Mouse (Mus musculus): ENCODE results near the gene Zc2hc1c. TPM values are rescaled to one million over a fixed set of nuclear protein-coding genes. Genes with fewer than 3 reads are reported as not detected.

The Zc2hc1c gene
- polyA plus RNA-seq, 1 experiment, result 0.75 TPM

GRCm38 (mm10) chr12:85341131-85341530, 52.7 kb downstream of the Zc2hc1c start:
- Histone ChIP-seq H3ac (ENCODE audit: control insufficient read depth, insufficient read length, low read depth) (no peak overlapping the region), H3K79me2 (ENCODE audit: control insufficient read depth, insufficient read depth) (peaks cover 41% of the 10 kb centered on the region), H3K79me3 (ENCODE audit: low read depth) (peaks cover 9% of the 10 kb centered on the region), H3K4me3 (ENCODE audit: insufficient read depth, poor library complexity, severe bottlenecking) (no peak overlapping the region), H3K36me3 (ENCODE audit: control insufficient read depth, insufficient read depth) (peaks cover 25% of the 10 kb centered on the region), H3K27me3 (ENCODE audit: control insufficient read depth, insufficient read depth, insufficient read length) (no peaks in the 10 kb centered on the region)
- TF ChIP-seq MYOG (IDR thresholded peaks at IDR 0.05; ENCODE audit: control insufficient read depth, extremely low read depth, insufficient read length), result no peak
- no peak for TF ChIP-seq CEBPB (IDR thresholded peaks at IDR 0.05; ENCODE audit: low read depth)
- TF ChIP-seq USF1 (IDR thresholded peaks at IDR 0.05; ENCODE audit: low read depth), result no peak
- no peak for TF ChIP-seq MAX (IDR thresholded peaks at IDR 0.05)
- no peak for TF ChIP-seq CTCF (IDR thresholded peaks at IDR 0.05; ENCODE audit: control insufficient read depth, insufficient read depth, insufficient read length)
- TF ChIP-seq FOSL1 (IDR thresholded peaks at IDR 0.05; ENCODE audit: insufficient read depth, low read length, poor library complexity, severe bottlenecking), result no peak
- TF ChIP-seq MYOD1 (IDR thresholded peaks at IDR 0.05; ENCODE audit: control insufficient read depth, insufficient read length, low read depth), result no peak

DNA sequence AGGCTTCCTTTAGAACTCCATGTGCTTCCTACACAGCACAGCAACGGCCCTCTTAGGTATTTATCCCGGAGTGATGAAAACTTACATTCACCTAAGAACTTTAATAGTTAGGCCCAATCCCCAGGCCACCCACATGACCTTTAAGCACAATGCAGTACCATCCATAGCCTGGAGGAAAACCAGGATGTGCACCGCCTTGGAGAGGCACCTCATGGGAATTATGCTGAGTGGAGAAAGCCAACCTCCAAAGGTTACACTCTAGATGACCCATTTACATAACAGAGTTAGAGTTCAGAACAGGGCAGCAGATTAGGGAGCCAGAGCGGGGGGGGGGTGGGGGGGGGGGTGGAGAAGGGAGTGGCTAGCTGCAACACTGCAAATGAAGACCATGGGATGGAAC, 53.9 kb downstream of the Zc2hc1c start:
- no peak overlapping the region for H3K4me3 ChIP-seq (ENCODE audit: insufficient read depth, poor library complexity, severe bottlenecking)
- peaks cover 9% of the 10 kb centered on the region for H3K79me3 ChIP-seq (ENCODE audit: low read depth)
- H3K79me2 ChIP-seq (ENCODE audit: control insufficient read depth, insufficient read depth), result peaks cover 33% of the 10 kb centered on the region
- peaks cover 25% of the 10 kb centered on the region for H3K36me3 ChIP-seq (ENCODE audit: control insufficient read depth, insufficient read depth)
- no peaks in the 10 kb centered on the region for H3K27me3 ChIP-seq (ENCODE audit: control insufficient read depth, insufficient read depth, insufficient read length)
- TF ChIP-seq MYOD1 (IDR thresholded peaks at IDR 0.05; ENCODE audit: control insufficient read depth, insufficient read length, low read depth) (no peak), CTCF (IDR thresholded peaks at IDR 0.05; ENCODE audit: control insufficient read depth, insufficient read depth, insufficient read length) (no peak), USF1 (IDR thresholded peaks at IDR 0.05; ENCODE audit: low read depth) (no peak)
- no peak overlapping the region for H3ac ChIP-seq (ENCODE audit: control insufficient read depth, insufficient read length, low read depth)

- no peak overlapping the region for H3ac ChIP-seq (ENCODE audit: control insufficient read depth, insufficient read length, low read depth)
- H3K79me2 ChIP-seq (ENCODE audit: control insufficient read depth, insufficient read depth), result peaks cover 21% of the 10 kb centered on the region
- H3K36me3 ChIP-seq (ENCODE audit: control insufficient read depth, insufficient read depth), result peaks cover 32% of the 10 kb centered on the region
- no peaks in the 10 kb centered on the region for H3K27me3 ChIP-seq (ENCODE audit: control insufficient read depth, insufficient read depth, insufficient read length)
- H3K79me3 ChIP-seq (ENCODE audit: low read depth), result peaks cover 3% of the 10 kb centered on the region
- TF ChIP-seq MAX (IDR thresholded peaks at IDR 0.05) (no peak), USF1 (IDR thresholded peaks at IDR 0.05; ENCODE audit: low read depth) (no peak), CTCF (IDR thresholded peaks at IDR 0.05; ENCODE audit: control insufficient read depth, insufficient read depth, insufficient read length) (no peak), MYOD1 (IDR thresholded peaks at IDR 0.05; ENCODE audit: control insufficient read depth, insufficient read length, low read depth) (no peak), CEBPB (IDR thresholded peaks at IDR 0.05; ENCODE audit: low read depth) (no peak), MYOG (IDR thresholded peaks at IDR 0.05; ENCODE audit: control insufficient read depth, extremely low read depth, insufficient read length) (no peak), FOSL1 (IDR thresholded peaks at IDR 0.05; ENCODE audit: insufficient read depth, low read length, poor library complexity, severe bottlenecking) (no peak)
- no peak overlapping the region for H3K4me3 ChIP-seq (ENCODE audit: insufficient read depth, poor library complexity, severe bottlenecking)
These were observed 55.9 kb downstream of the Zc2hc1c start for GRCm38 (mm10) chr12:85344252-85344651.

- no peak overlapping the region for H3K4me3 ChIP-seq (ENCODE audit: insufficient read depth, poor library complexity, severe bottlenecking)
- no peak overlapping the region for H3ac ChIP-seq (ENCODE audit: control insufficient read depth, insufficient read length, low read depth)
- TF ChIP-seq CEBPB (IDR thresholded peaks at IDR 0.05; ENCODE audit: low read depth) (no peak), MAX (IDR thresholded peaks at IDR 0.05) (no peak), MYOD1 (IDR thresholded peaks at IDR 0.05; ENCODE audit: control insufficient read depth, insufficient read length, low read depth) (no peak)
- peaks cover 21% of the 10 kb centered on the region for H3K79me2 ChIP-seq (ENCODE audit: control insufficient read depth, insufficient read depth)
- peaks cover 3% of the 10 kb centered on the region for H3K79me3 ChIP-seq (ENCODE audit: low read depth)
- peaks cover 43% of the 10 kb centered on the region for H3K36me3 ChIP-seq (ENCODE audit: control insufficient read depth, insufficient read depth)
- H3K27me3 ChIP-seq (ENCODE audit: control insufficient read depth, insufficient read depth, insufficient read length), result no peaks in the 10 kb centered on the region
These were observed 57.2 kb downstream of the Zc2hc1c start for GRCm38 (mm10) chr12:85345559-85345958.

DNA sequence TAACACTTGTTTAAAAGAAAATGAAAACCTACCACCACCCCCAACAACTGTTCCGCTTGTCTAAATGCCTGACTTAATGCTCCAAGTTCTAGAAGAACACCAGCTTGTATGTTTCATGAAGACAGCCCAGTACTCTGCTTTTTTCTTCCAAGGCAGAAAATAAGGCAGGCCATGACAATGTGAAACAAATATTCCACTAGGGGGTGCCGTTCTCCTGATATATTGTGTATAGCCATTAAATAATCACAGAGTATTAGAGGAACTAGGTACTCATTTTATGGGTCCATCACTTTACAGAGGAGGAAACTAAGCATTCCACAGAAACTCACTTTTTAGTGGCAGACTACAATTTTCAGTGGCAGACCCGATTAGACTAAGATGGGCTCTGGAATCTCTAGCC, 58.0 kb downstream of the Zc2hc1c start:
- peaks cover 40% of the 10 kb centered on the region for H3K36me3 ChIP-seq (ENCODE audit: control insufficient read depth, insufficient read depth)
- no peaks in the 10 kb centered on the region for H3K27me3 ChIP-seq (ENCODE audit: control insufficient read depth, insufficient read depth, insufficient read length)
- no peak overlapping the region for H3K4me3 ChIP-seq (ENCODE audit: insufficient read depth, poor library complexity, severe bottlenecking)
- peaks cover 3% of the 10 kb centered on the region for H3K79me3 ChIP-seq (ENCODE audit: low read depth)
- no peak overlapping the region for H3ac ChIP-seq (ENCODE audit: control insufficient read depth, insufficient read length, low read depth)
- peaks cover 24% of the 10 kb centered on the region for H3K79me2 ChIP-seq (ENCODE audit: control insufficient read depth, insufficient read depth)
- TF ChIP-seq CTCF (IDR thresholded peaks at IDR 0.05; ENCODE audit: control insufficient read depth, insufficient read depth, insufficient read length) (peak; percentile 5), FOSL1 (IDR thresholded peaks at IDR 0.05; ENCODE audit: insufficient read depth, low read length, poor library complexity, severe bottlenecking) (no peak), USF1 (IDR thresholded peaks at IDR 0.05; ENCODE audit: low read depth) (no peak)

GRCm38 (mm10) chr12:85347196-85347595, 58.8 kb downstream of the Zc2hc1c start:
- H3K79me2 ChIP-seq (ENCODE audit: control insufficient read depth, insufficient read depth), result peaks cover 33% of the 10 kb centered on the region
- H3ac ChIP-seq (ENCODE audit: control insufficient read depth, insufficient read length, low read depth), result peak overlapping the region; percentile 33
- H3K36me3 ChIP-seq (ENCODE audit: control insufficient read depth, insufficient read depth), result peaks cover 40% of the 10 kb centered on the region
- H3K4me3 ChIP-seq (ENCODE audit: insufficient read depth, poor library complexity, severe bottlenecking), result no peak overlapping the region
- TF ChIP-seq MYOG (IDR thresholded peaks at IDR 0.05; ENCODE audit: control insufficient read depth, extremely low read depth, insufficient read length), result no peak
- TF ChIP-seq USF1 (IDR thresholded peaks at IDR 0.05; ENCODE audit: low read depth), result no peak
- H3K79me3 ChIP-seq (ENCODE audit: low read depth), result peaks cover 3% of the 10 kb centered on the region
- no peaks in the 10 kb centered on the region for H3K27me3 ChIP-seq (ENCODE audit: control insufficient read depth, insufficient read depth, insufficient read length)

All from C2C12 (cell line).